Mouse (Mus musculus) left cerebral cortex, adult 6 months (tissue): Measurements from ENCODE around the gene Gm36028. TPM values are rescaled to one million over a fixed set of nuclear protein-coding genes. Genes with fewer than 3 reads are reported as not detected.

Source experiments
- long read RNA-seq, 2 experiments: library from polyadenylated mRNA; unstranded; transcript quantifications; one replicate each; pipeline ENCODE4 v2.0.0; 2019 to 2020
- polyA plus RNA-seq: library from polyadenylated mRNA; unstranded; fragments of <200 nt; fragmentation: Nextera tagmentation; gene quantifications from 2 replicates; pipeline ENCODE4 v1.2.3, GENCODE M21; 2021

The Gm36028 gene
- polyA plus RNA-seq, result not detected in 2 replicates
- long read RNA-seq, experiment 1, result 0 reads
- long read RNA-seq, experiment 2, partial matches to known transcripts, result 1 of 1 reads
- long read RNA-seq, experiment 2, other reads (novel, unspliced or antisense), result 0 of 1 reads

GRCm38 (mm10) chr16:37861029-37861428 lies at the start of gene Gm36028:
TSS of gene Gm36028 (minus strand) at chr16:37861146.

DNA sequence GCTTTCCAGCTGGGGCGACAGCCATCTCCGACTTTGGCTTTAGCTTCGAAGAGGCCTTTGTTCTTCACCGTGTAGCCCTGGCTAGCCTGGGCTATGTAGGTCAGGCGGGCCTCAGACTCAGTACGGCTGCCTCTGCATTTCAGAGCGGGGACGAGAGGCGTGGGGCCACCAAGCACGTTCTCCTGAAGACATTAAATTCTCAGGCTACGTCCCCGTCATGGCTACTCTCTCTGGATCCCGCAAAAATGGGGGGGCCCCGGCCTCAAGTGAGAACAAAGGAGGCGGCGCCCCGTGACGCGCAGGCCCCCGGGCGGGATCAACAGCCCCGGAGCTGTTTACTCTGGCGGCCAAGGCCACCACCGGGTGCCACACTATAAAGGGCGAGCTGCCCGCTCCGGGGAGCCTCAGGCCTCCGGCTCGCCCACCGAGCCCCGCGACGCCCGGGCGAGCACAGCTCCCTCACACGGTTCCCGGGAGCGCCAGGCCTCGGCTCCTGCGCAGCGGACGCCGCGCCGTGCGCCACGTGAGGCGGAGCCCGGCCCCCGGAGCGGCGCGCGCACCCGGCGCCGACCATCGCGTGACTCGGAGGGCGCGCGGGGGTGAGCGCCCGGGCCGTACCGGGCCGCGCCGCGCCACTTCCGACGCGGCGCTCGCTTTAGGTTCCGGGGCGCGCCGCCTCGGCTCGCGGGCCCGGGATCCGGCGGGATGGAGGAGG lies 7.0 kb upstream of the Gm36028 start, which contains the start of gene Lrrc58:
Lrrc58 (plus strand) TSS at position 599 of the 715 bp plus-strand sequence.

Other genes with a start within 250 kb of the Gm36028 start
- gene Ndufb4, start 206.7 kb downstream of the Gm36028 start, polyA plus RNA-seq, result 292 and 297 TPM in 2 replicates
- 16.0 and 21.7 TPM in 2 replicates for gene Fstl1, start 84.3 kb downstream of the Gm36028 start, polyA plus RNA-seq
- 25.9 and 32.5 TPM in 2 replicates for gene Lrrc58, start 7.2 kb upstream of the Gm36028 start, polyA plus RNA-seq
- 0.20 and 0.21 TPM in 2 replicates for gene Gpr156, start 55.4 kb upstream of the Gm36028 start, polyA plus RNA-seq
- 106 and 136 TPM in 2 replicates for gene Gsk3b, start 227.9 kb upstream of the Gm36028 start, polyA plus RNA-seq